Mouse (Mus musculus) liver, embryonic 14 days (tissue): Measurements from ENCODE around the gene Cenpu. TPM values are rescaled to one million over a fixed set of nuclear protein-coding genes. Genes with fewer than 3 reads are reported as not detected.

Experiments used
- polyA plus RNA-seq: library from polyadenylated mRNA; depleted of rRNA; stranded (reverse); fragments of >200 nt; gene quantifications from 2 replicates; pipeline ENCODE4 v1.2.3, GENCODE M21; 2012; rRNA removed

Gene Cenpu
- polyA plus RNA-seq, result 9.5 and 9.7 TPM in 2 replicates

DNA sequence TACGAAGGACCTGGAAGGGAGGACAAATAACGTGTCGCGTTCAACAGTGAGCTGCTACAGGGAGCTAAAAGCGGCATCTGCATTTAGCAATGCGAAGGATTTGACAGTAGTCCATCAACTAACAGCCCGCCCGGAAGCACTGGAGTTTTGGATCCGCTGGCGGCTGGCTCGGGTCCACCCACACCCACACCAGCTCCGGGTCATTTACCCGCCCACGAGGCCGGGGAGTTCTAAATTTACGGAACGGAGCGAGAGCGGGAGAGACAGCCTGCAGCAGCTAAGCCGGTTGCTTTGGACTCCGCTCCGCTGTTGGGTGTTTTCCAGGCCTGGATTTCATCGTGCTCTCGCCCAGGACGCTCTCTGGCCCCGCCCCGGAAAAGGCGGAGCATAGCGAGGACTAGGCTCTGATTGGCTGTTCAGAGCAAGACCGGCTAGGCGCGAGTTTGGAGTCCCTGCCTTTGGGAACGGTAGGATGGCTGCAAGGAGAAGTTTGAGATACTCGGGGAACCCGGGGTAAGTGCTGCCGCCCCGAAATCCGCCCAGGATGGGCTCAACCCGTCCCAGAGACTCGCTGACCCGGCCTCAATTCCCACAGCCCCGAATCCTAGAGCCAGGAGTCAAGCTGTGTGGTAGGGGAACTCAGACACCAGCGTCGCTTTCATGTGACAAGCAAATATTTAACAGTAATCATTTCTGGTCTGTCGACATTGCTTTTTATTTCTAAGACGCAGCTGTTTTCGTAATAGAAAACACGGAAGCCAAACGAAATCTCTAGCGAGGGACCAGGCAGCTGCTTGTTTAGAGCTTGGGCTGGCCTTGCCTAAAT lies at the start of gene Cenpu:
Gene Cenpu (plus strand): TSS at position 414 of the 826 bp plus-strand sequence.

DNA sequence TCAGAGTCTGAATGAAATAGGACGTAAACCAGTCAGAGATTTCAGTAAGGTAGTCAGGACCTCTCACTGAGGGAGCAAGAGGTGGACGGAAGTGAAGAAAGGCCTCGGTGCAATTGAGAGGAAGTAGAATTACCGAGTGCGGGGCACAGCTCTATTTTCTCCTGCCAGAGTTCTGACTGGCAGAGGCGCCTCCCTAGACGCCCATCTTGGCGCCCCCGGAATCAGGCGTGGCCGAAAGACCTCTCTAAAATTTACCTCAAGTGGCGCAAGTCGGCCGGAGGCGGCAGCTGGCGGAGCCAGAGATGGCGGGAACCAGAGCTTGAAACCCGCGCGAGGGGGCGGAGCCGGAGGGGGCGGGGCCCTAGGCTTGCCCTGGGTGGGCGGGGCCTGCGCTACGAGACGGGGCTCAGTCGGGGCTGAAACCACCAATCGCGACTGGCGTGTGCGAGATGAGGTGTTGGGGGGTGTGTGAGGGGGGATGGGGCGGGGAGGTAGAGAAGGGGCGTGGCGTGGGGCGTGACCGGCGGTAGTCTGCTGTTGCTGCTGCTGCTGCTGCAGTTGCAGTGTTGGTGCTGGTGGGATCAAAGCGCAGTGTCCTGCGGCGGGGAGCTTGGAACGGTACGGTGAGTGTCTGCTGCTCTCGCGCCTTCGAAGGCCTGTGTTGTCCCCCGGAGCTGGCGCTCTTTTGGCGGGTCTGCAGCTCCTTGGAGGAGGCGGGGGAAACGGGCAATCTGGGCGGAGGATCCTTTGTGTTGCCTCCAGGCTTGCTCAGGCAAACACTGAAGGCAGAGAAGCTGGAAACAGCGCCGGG lies 65.3 kb downstream of the Cenpu start, which contains the start of the genes Primpol and Casp3:
Gene Primpol (minus strand): TSS at position 334 of the 811 bp plus-strand sequence.
Gene Casp3 (plus strand): TSS at position 413 of the 811 bp plus-strand sequence.

Other genes starting within 250 kb of the Cenpu start
- 33.7 and 38.1 TPM in 2 replicates for gene Acsl1, start 81.0 kb upstream of the Cenpu start, polyA plus RNA-seq
- gene Primpol, start 65.2 kb downstream of the Cenpu start, polyA plus RNA-seq, result 4.0 and 4.8 TPM in 2 replicates
- 36.0 and 38.8 TPM in 2 replicates for gene Casp3, start 65.3 kb downstream of the Cenpu start, polyA plus RNA-seq
- 4.9 and 6.0 TPM in 2 replicates for gene Irf2, start 187.7 kb downstream of the Cenpu start, polyA plus RNA-seq